Mouse (Mus musculus) heart, postnatal 0 days (tissue): ENCODE measurements around the gene Ccdc57. TPM values are rescaled to one million over a fixed set of nuclear protein-coding genes. Genes with fewer than 3 reads are reported as not detected.

Source experiments
- ATAC-seq: fragments of 200-750 bp; cut with Nextera tagmentation; 2 replicates; pipeline ENCODE4 v1.8.0; 2017; ENCODE audit warnings: low read depth, moderate number of reproducible peaks, moderate library complexity; ENCODE audit not compliant: insufficient read depth
- DNase-seq: peaks from one replicate; pipeline ENCODE4 v3.0.0-alpha.2; 2016; ENCODE audit warnings: low spot score
- H3K27ac ChIP-seq: fragments of 300-500 bp; sonication (generic); 2 replicates; pipeline ENCODE4 v1.5.1; 2014; ENCODE audit warnings: low read depth, mild to moderate bottlenecking
- H3K27me3 ChIP-seq: fragments of 300-500 bp; sonication (generic); 2 replicates; pipeline ENCODE4 v1.6.1; 2014; ENCODE audit warnings: low read length, mixed read lengths; ENCODE audit not compliant: control insufficient read depth, insufficient read depth
- H3K36me3 ChIP-seq: fragments of 300-500 bp; sonication (generic); replicated peaks from 2 replicates; pipeline ENCODE4 v1.6.1; 2014; ENCODE audit warnings: low read length, mixed read lengths; ENCODE audit not compliant: control insufficient read depth, insufficient read depth
- H3K4me1 ChIP-seq: fragments of 300-500 bp; sonication (generic); 2 replicates; pipeline ENCODE4 v1.6.1; 2014; ENCODE audit warnings: antibody characterized with exemption; ENCODE audit not compliant: control insufficient read depth, insufficient read depth
- H3K4me2 ChIP-seq: fragments of 300-500 bp; sonication (generic); 2 replicates; pipeline ENCODE4 v1.6.1; 2014; ENCODE audit warnings: low read depth, mild to moderate bottlenecking, low read length, moderate library complexity
- H3K4me3 ChIP-seq: fragments of 300-500 bp; sonication (generic); 2 replicates; pipeline ENCODE4 v1.5.1; 2014; ENCODE audit warnings: low read depth, low read length
- H3K9ac ChIP-seq: fragments of 300-500 bp; sonication (generic); replicated peaks from 2 replicates; pipeline ENCODE4 v1.6.1; 2014; ENCODE audit warnings: low read depth, low read length, mixed read lengths
- H3K9me3 ChIP-seq: fragments of 300-500 bp; sonication (generic); replicated peaks from 2 replicates; pipeline ENCODE4 v1.6.1; 2016; ENCODE audit warnings: low read length; ENCODE audit not compliant: control insufficient read depth
- CTCF ChIP-seq: IDR thresholded peaks from 2 replicates; pipeline ENCODE4 v1.5.1; 2016; ENCODE audit warnings: antibody characterized with exemption, control low read depth, low read depth
- EP300 ChIP-seq: IDR thresholded peaks from 2 replicates; pipeline ENCODE4 v1.6.1; 2016; ENCODE audit warnings: antibody characterized with exemption, low read depth
- WGBS: fragments of 180-500 bp; shearing (Covaris S2); extraction: QIAGEN DNeasy Blood & Tissue Kit; methylation state at CpG from one replicate; pipeline ENCODE4 v1.1.7; 2014; 5-methylcytosine and 5-hydroxymethylcytosine counted together
- polyA plus RNA-seq: library from polyadenylated mRNA; unstranded; fragments of >200 nt; fragmentation: Nextera tagmentation; extraction: Ambion mirVana; gene quantifications from 2 replicates; pipeline ENCODE4 v1.2.1, GENCODE M21; 2015
- total RNA-seq: library from RNA; depleted of rRNA; stranded (reverse); fragments of >200 nt; gene quantifications from 2 replicates; pipeline ENCODE4 v1.2.3, GENCODE M21; 2014; ENCODE audit warnings: low replicate concordance; rRNA removed

The Ccdc57 gene
- total RNA-seq, result 0.43 and 1.5 TPM in 2 replicates
- 1.3 and 1.6 TPM in 2 replicates for polyA plus RNA-seq

- no peaks in the 10 kb centered on the region for H3K36me3 ChIP-seq
- H3K9ac ChIP-seq, result peak within 1 kb of the TSS; percentile 56
- peaks cover 8% of the 10 kb centered on the region; the same call in 1 of the 2 replicates for H3K4me1 ChIP-seq
- peak within 1 kb of the TSS; percentile 68 for H3K4me3 ChIP-seq
- H3K27ac ChIP-seq, result no peak within 1 kb of the TSS
- no peaks in the 10 kb centered on the region for H3K27me3 ChIP-seq
- H3K9me3 ChIP-seq, result no peaks in the 10 kb centered on the region
- ATAC-seq (peak; percentile 91), DNase-seq (peak; percentile 68)
- no peak for TF ChIP-seq CTCF
- no peak for TF ChIP-seq EP300
- WGBS, result 9% methylated on average over 44 of the region's 44 CpGs
- H3K4me2 ChIP-seq, result peak within 1 kb of the TSS; percentile 72
Observed at GRCm38 (mm10) chr11:120932564-120933398, at the start of gene Ccdc57. TSS of gene Ccdc57 (minus strand) at chr11:120932872.

GRCm38 (mm10) chr11:120982459-120982858 is 49.8 kb upstream of the Ccdc57 start:
- no peak overlapping the region for H3K4me3 ChIP-seq
- no peak overlapping the region for H3K9ac ChIP-seq
- peaks cover 68% of the 10 kb centered on the region for H3K36me3 ChIP-seq
- H3K9me3 ChIP-seq, result no peaks in the 10 kb centered on the region
- no peak overlapping the region for H3K27ac ChIP-seq
- ATAC-seq, result no peak
- TF ChIP-seq EP300 (no peak), CTCF (no peak)
- no peak overlapping the region for H3K4me2 ChIP-seq
- DNase-seq, result no peak
- no peaks in the 10 kb centered on the region for H3K27me3 ChIP-seq
- H3K4me1 ChIP-seq, result peaks cover 28% of the 10 kb centered on the region

GRCm38 (mm10) chr11:120981661-120982060 is 49.0 kb upstream of the Ccdc57 start:
- H3K4me3 ChIP-seq, result no peak overlapping the region
- ATAC-seq (no peak), DNase-seq (no peak)
- no peak overlapping the region for H3K9ac ChIP-seq
- H3K27ac ChIP-seq, result no peak overlapping the region
- 79% methylated on average over 4 of the region's 4 CpGs for WGBS
- H3K4me1 ChIP-seq, result peaks cover 26% of the 10 kb centered on the region
- no peaks in the 10 kb centered on the region for H3K27me3 ChIP-seq
- H3K4me2 ChIP-seq, result no peak overlapping the region
- no peak for TF ChIP-seq EP300
- TF ChIP-seq CTCF, result no peak
- peaks cover 73% of the 10 kb centered on the region for H3K36me3 ChIP-seq
- no peaks in the 10 kb centered on the region for H3K9me3 ChIP-seq

GRCm38 (mm10) chr11:120980427-120981035 is 47.9 kb upstream of the Ccdc57 start:
- WGBS, result 24% methylated on average over 9 of the region's 9 CpGs
- ATAC-seq (peak; percentile 67), DNase-seq (peak; percentile 50)
- no peak overlapping the region for H3K9ac ChIP-seq
- no peak for TF ChIP-seq CTCF
- TF ChIP-seq EP300, result no peak
- 0 out of 2 replicates have a peak overlapping the region, but pooled peaks have one; percentile 43 for H3K27ac ChIP-seq
- H3K4me2 ChIP-seq, result no peak overlapping the region
- no peak overlapping the region for H3K4me3 ChIP-seq
- H3K9me3 ChIP-seq, result no peaks in the 10 kb centered on the region
- peaks cover 26% of the 10 kb centered on the region for H3K4me1 ChIP-seq
- H3K36me3 ChIP-seq, result peaks cover 76% of the 10 kb centered on the region
- no peaks in the 10 kb centered on the region for H3K27me3 ChIP-seq

- Histone ChIP-seq H3K4me1 (peaks cover 24% of the 10 kb centered on the region), H3K27ac (no peak overlapping the region), H3K4me2 (no peak overlapping the region), H3K4me3 (no peak overlapping the region), H3K9me3 (no peaks in the 10 kb centered on the region), H3K9ac (no peak overlapping the region), H3K27me3 (no peaks in the 10 kb centered on the region), H3K36me3 (peaks cover 79% of the 10 kb centered on the region)
- 63% methylated on average over 8 of the region's 8 CpGs for WGBS
- DNase-seq (no peak), ATAC-seq (no peak)
- TF ChIP-seq EP300, result no peak
- no peak for TF ChIP-seq CTCF
Observed at GRCm38 (mm10) chr11:120979711-120980426, 47.2 kb upstream of the Ccdc57 start.
